Mouse (Mus musculus) C2C12 (cell line): ENCODE data around the gene Gxylt2. TPM values are rescaled to one million over a fixed set of nuclear protein-coding genes. Genes with fewer than 3 reads are reported as not detected.

ENCODE experiments used
- H3K27me3 ChIP-seq: one replicate; pipeline ENCODE4 v1.6.1; 2011; ENCODE audit not compliant: control insufficient read depth, insufficient read depth, insufficient read length
- H3K36me3 ChIP-seq: one replicate; pipeline ENCODE4 v1.6.1; 2011; ENCODE audit not compliant: control insufficient read depth, insufficient read depth
- H3K4me3 ChIP-seq: one replicate; pipeline ENCODE4 v1.5.1; 2011; ENCODE audit warnings: mild to moderate bottlenecking, control low read depth; ENCODE audit not compliant: poor library complexity, insufficient read depth, severe bottlenecking
- H3K79me2 ChIP-seq: one replicate; pipeline ENCODE4 v1.6.1; 2011; ENCODE audit not compliant: control insufficient read depth, insufficient read depth
- H3K79me3 ChIP-seq: one replicate; pipeline ENCODE4 v1.6.1; 2011; ENCODE audit warnings: low read depth, control low read depth
- H3ac ChIP-seq: one replicate; pipeline ENCODE3; 2011; ENCODE audit warnings: low read depth; ENCODE audit not compliant: control insufficient read depth, insufficient read length
- CEBPB ChIP-seq: IDR thresholded peaks from one replicate; pipeline ENCODE4 v1.6.1; 2011; ENCODE audit warnings: low read depth, mild to moderate bottlenecking, control low read depth, moderate library complexity
- CTCF ChIP-seq: IDR thresholded peaks from one replicate; pipeline ENCODE4 v1.5.1; 2011; ENCODE audit not compliant: control insufficient read depth, insufficient read depth, insufficient read length
- FOSL1 ChIP-seq: IDR thresholded peaks from one replicate; pipeline ENCODE4 v1.8.0; 2011; ENCODE audit warnings: mild to moderate bottlenecking, low read length; ENCODE audit not compliant: poor library complexity, insufficient read depth, severe bottlenecking
- MAX ChIP-seq: IDR thresholded peaks from one replicate; pipeline ENCODE4 v1.6.1; 2011; ENCODE audit warnings: mild to moderate bottlenecking, control low read depth
- MYOD1 ChIP-seq: IDR thresholded peaks from one replicate; pipeline ENCODE4 v1.6.1; 2011; ENCODE audit warnings: low read depth; ENCODE audit not compliant: control insufficient read depth, insufficient read length
- MYOG ChIP-seq: IDR thresholded peaks from one replicate; pipeline ENCODE4 v1.6.1; 2011; ENCODE audit not compliant: control insufficient read depth, insufficient read length; ENCODE audit errors: extremely low read depth
- USF1 ChIP-seq: IDR thresholded peaks from one replicate; pipeline ENCODE4 v1.6.1; 2011; ENCODE audit warnings: low read depth, mild to moderate bottlenecking, control low read depth, moderate library complexity
- polyA plus RNA-seq: library from polyadenylated mRNA; unstranded; fragments of >200 nt; fragmentation: generic; extraction: Trizol; gene quantifications from one replicate; pipeline ENCODE4 v1.2.1, GENCODE M21; 2012; ENCODE audit warnings: missing spikeins

The Gxylt2 gene
- polyA plus RNA-seq, 1 experiment, result 3.5 TPM

- H3K27me3 ChIP-seq, result no peaks in the 10 kb centered on the region
- H3K4me3 ChIP-seq, result no peak overlapping the region
- no peak overlapping the region for H3ac ChIP-seq
- H3K79me3 ChIP-seq, result peaks cover 68% of the 10 kb centered on the region
- H3K36me3 ChIP-seq, result peaks cover 13% of the 10 kb centered on the region
- TF ChIP-seq MAX, result peak; percentile 20
- TF ChIP-seq USF1, result no peak
- no peak for TF ChIP-seq CTCF
- H3K79me2 ChIP-seq, result peaks cover 95% of the 10 kb centered on the region
Observed at GRCm38 (mm10) chr6:100709483-100709882, 4.9 kb downstream of the Gxylt2 start.

- Histone ChIP-seq H3K79me3 (peaks cover 68% of the 10 kb centered on the region), H3K36me3 (peaks cover 13% of the 10 kb centered on the region), H3K27me3 (no peaks in the 10 kb centered on the region), H3K79me2 (peaks cover 94% of the 10 kb centered on the region), H3K4me3 (no peak overlapping the region), H3ac (no peak overlapping the region)
- TF ChIP-seq MYOD1 (no peak), CEBPB (no peak), FOSL1 (no peak), MAX (no peak), USF1 (no peak), CTCF (no peak), MYOG (no peak)
Observed at GRCm38 (mm10) chr6:100710170-100710569, 5.6 kb downstream of the Gxylt2 start.

- no peak for TF ChIP-seq CTCF
- no peak for TF ChIP-seq USF1
- TF ChIP-seq FOSL1, result no peak
- TF ChIP-seq MYOG, result no peak
- TF ChIP-seq MYOD1, result no peak
- no peak for TF ChIP-seq CEBPB
- TF ChIP-seq MAX, result no peak
- H3K4me3 ChIP-seq, result no peak overlapping the region
- H3K79me2 ChIP-seq, result peaks cover 89% of the 10 kb centered on the region
Observed at GRCm38 (mm10) chr6:100710866-100711265, 6.3 kb downstream of the Gxylt2 start.

GRCm38 (mm10) chr6:100715296-100715828, 10.8 kb downstream of the Gxylt2 start:
- TF ChIP-seq CEBPB, result peak; percentile 43
- TF ChIP-seq CTCF, result no peak
- no peak for TF ChIP-seq FOSL1
- TF ChIP-seq MYOG, result no peak
- TF ChIP-seq MAX, result peak; percentile 74
- TF ChIP-seq USF1, result no peak
- TF ChIP-seq MYOD1, result no peak
- Histone ChIP-seq H3ac (no peak overlapping the region), H3K36me3 (peaks cover 38% of the 10 kb centered on the region), H3K27me3 (no peaks in the 10 kb centered on the region), H3K4me3 (no peak overlapping the region), H3K79me3 (peaks cover 50% of the 10 kb centered on the region), H3K79me2 (peaks cover 86% of the 10 kb centered on the region)

More at GRCm38 (mm10) chr6:100710866-100711265, 6.3 kb downstream of the Gxylt2 start:
- H3K79me3 ChIP-seq, result peaks cover 61% of the 10 kb centered on the region
- H3K27me3 ChIP-seq, result no peaks in the 10 kb centered on the region
- H3K36me3 ChIP-seq, result peaks cover 13% of the 10 kb centered on the region
- H3ac ChIP-seq, result no peak overlapping the region

- H3K4me3 ChIP-seq, result no peak overlapping the region
- H3K27me3 ChIP-seq, result no peaks in the 10 kb centered on the region
- H3K36me3 ChIP-seq, result peaks cover 37% of the 10 kb centered on the region
- H3K79me2 ChIP-seq, result peaks cover 83% of the 10 kb centered on the region
- H3ac ChIP-seq, result no peak overlapping the region
- no peak for TF ChIP-seq CEBPB
- H3K79me3 ChIP-seq, result peaks cover 46% of the 10 kb centered on the region
Observed at GRCm38 (mm10) chr6:100716152-100716551, 11.6 kb downstream of the Gxylt2 start.

- H3K79me2 ChIP-seq, result peaks cover 83% of the 10 kb centered on the region
- peaks cover 32% of the 10 kb centered on the region for H3K36me3 ChIP-seq
- H3K79me3 ChIP-seq, result peaks cover 39% of the 10 kb centered on the region
- H3K4me3 ChIP-seq, result no peak overlapping the region
- no peaks in the 10 kb centered on the region for H3K27me3 ChIP-seq
- no peak for TF ChIP-seq MYOG
- TF ChIP-seq CEBPB, result no peak
- TF ChIP-seq MAX, result no peak
- TF ChIP-seq FOSL1, result no peak
- no peak for TF ChIP-seq MYOD1
- TF ChIP-seq CTCF, result no peak
- TF ChIP-seq USF1, result no peak
- H3ac ChIP-seq, result no peak overlapping the region
Observed at GRCm38 (mm10) chr6:100716817-100717216, 12.3 kb downstream of the Gxylt2 start.
